Mouse (Mus musculus): ENCODE measurements at regions not wholly inside any gene's neighbourhood (a gene's known extent, or its start where the extent isn't known, plus 50 kb on each side); places are given as distances from the start of the nearest gene placed in this dataset.
A peak's percentile ranks its signal among the peaks of the same experiment; 100 is the strongest.

- no peak for ATAC-seq (ENCODE audit: low FRiP score, low read depth)
- Histone ChIP-seq H3K9me3 (no peaks in the 10 kb centered on the region), H3K36me3 (no peaks in the 10 kb centered on the region), H3K27me3 (no peaks in the 10 kb centered on the region), H3K4me2 (no peak overlapping the region), H3K4me3 (no peak overlapping the region), H3K9ac (no peak overlapping the region), H3K4me1 (replicated peaks) (no peaks in the 10 kb centered on the region), H3K27ac (replicated peaks) (no peak overlapping the region)
- WGBS = 91% methylated on average over 1 of the region's 1 CpGs
Observed at GRCm38 (mm10) chr16:74984207-74984606, 572.6 kb upstream of the Robo2 start.

GRCm38 (mm10) chr16:74966099-74966498, 554.5 kb upstream of the Robo2 start:
- Histone ChIP-seq H3K9me3 (no peaks in the 10 kb centered on the region), H3K4me3 (no peak overlapping the region), H3K4me2 (no peak overlapping the region), H3K27me3 (no peaks in the 10 kb centered on the region), H3K36me3 (no peaks in the 10 kb centered on the region), H3K4me1 (replicated peaks) (no peaks in the 10 kb centered on the region), H3K9ac (no peak overlapping the region), H3K27ac (replicated peaks) (no peak overlapping the region)
- ATAC-seq (ENCODE audit: low FRiP score, low read depth) = no peak
- WGBS = 86% methylated on average over 4 of the region's 4 CpGs

GRCm38 (mm10) chr16:74929739-74930138, 518.1 kb upstream of the Robo2 start:
- Histone ChIP-seq H3K4me1 (replicated peaks) (no peaks in the 10 kb centered on the region), H3K36me3 (no peaks in the 10 kb centered on the region), H3K9ac (no peak overlapping the region), H3K27ac (replicated peaks) (no peak overlapping the region), H3K27me3 (no peaks in the 10 kb centered on the region), H3K4me3 (no peak overlapping the region), H3K4me2 (no peak overlapping the region), H3K9me3 (no peaks in the 10 kb centered on the region)
- ATAC-seq (ENCODE audit: low FRiP score, low read depth) = no peak
- WGBS = 79% methylated on average over 4 of the region's 4 CpGs

GRCm38 (mm10) chr16:74900835-74901234, 489.2 kb upstream of the Robo2 start:
- Histone ChIP-seq H3K27me3 (no peaks in the 10 kb centered on the region), H3K4me2 (peak overlapping the region; percentile 27; the same call in 1 of the 2 replicates), H3K9me3 (no peaks in the 10 kb centered on the region), H3K9ac (no peak overlapping the region), H3K36me3 (no peaks in the 10 kb centered on the region), H3K4me3 (no peak overlapping the region), H3K27ac (replicated peaks) (no peak overlapping the region), H3K4me1 (replicated peaks) (no peaks in the 10 kb centered on the region; the same call in 1 of the 2 replicates)
- ATAC-seq (ENCODE audit: low FRiP score, low read depth) = no peak
- 53% methylated on average over 7 of the region's 7 CpGs for WGBS

GRCm38 (mm10) chr16:74887724-74888123, 476.1 kb upstream of the Robo2 start:
- no peak overlapping the region for H3K4me3 ChIP-seq
- no peaks in the 10 kb centered on the region for H3K9me3 ChIP-seq
- H3K4me1 ChIP-seq (replicated peaks) = no peaks in the 10 kb centered on the region
- no peak overlapping the region for H3K4me2 ChIP-seq
- no peak overlapping the region for H3K27ac ChIP-seq (replicated peaks)
- H3K27me3 ChIP-seq = no peaks in the 10 kb centered on the region
- 34% methylated on average over 1 of the region's 1 CpGs for WGBS
- H3K36me3 ChIP-seq = no peaks in the 10 kb centered on the region
- no peak overlapping the region for H3K9ac ChIP-seq
- ATAC-seq (ENCODE audit: low FRiP score, low read depth) = no peak

GRCm38 (mm10) chr16:74878603-74879002, 467.0 kb upstream of the Robo2 start:
- Histone ChIP-seq H3K9me3 (no peaks in the 10 kb centered on the region), H3K27ac (replicated peaks) (no peak overlapping the region), H3K9ac (no peak overlapping the region), H3K4me3 (no peak overlapping the region), H3K36me3 (no peaks in the 10 kb centered on the region), H3K4me2 (no peak overlapping the region), H3K27me3 (no peaks in the 10 kb centered on the region), H3K4me1 (replicated peaks) (no peaks in the 10 kb centered on the region)
- WGBS = 86% methylated on average over 3 of the region's 3 CpGs
- ATAC-seq (ENCODE audit: low FRiP score, low read depth) = no peak

- Histone ChIP-seq H3K4me1 (replicated peaks) (no peaks in the 10 kb centered on the region), H3K4me3 (no peak overlapping the region), H3K4me2 (no peak overlapping the region), H3K9ac (no peak overlapping the region), H3K27me3 (no peaks in the 10 kb centered on the region), H3K27ac (replicated peaks) (no peak overlapping the region), H3K9me3 (no peaks in the 10 kb centered on the region), H3K36me3 (no peaks in the 10 kb centered on the region)
- no peak for ATAC-seq (ENCODE audit: low FRiP score, low read depth)
Observed at GRCm38 (mm10) chr16:74873756-74874155, 462.1 kb upstream of the Robo2 start.

GRCm38 (mm10) chr16:74857752-74858151, 446.1 kb upstream of the Robo2 start:
- Histone ChIP-seq H3K4me1 (replicated peaks) (no peaks in the 10 kb centered on the region), H3K36me3 (no peaks in the 10 kb centered on the region), H3K27me3 (no peaks in the 10 kb centered on the region), H3K9me3 (no peaks in the 10 kb centered on the region), H3K4me2 (no peak overlapping the region), H3K27ac (replicated peaks) (no peak overlapping the region), H3K9ac (no peak overlapping the region), H3K4me3 (no peak overlapping the region)
- ATAC-seq (ENCODE audit: low FRiP score, low read depth) = no peak
- 17% methylated on average over 2 of the region's 2 CpGs for WGBS

GRCm38 (mm10) chr16:74840006-74840405, 428.4 kb upstream of the Robo2 start:
- Histone ChIP-seq H3K27me3 (no peaks in the 10 kb centered on the region), H3K4me1 (replicated peaks) (no peaks in the 10 kb centered on the region)

GRCm38 (mm10) chr16:74814386-74814785, 402.8 kb upstream of the Robo2 start:
- no peak for ATAC-seq (ENCODE audit: low FRiP score, low read depth)
- Histone ChIP-seq H3K9me3 (no peaks in the 10 kb centered on the region), H3K27me3 (no peaks in the 10 kb centered on the region), H3K9ac (no peak overlapping the region), H3K4me2 (no peak overlapping the region), H3K27ac (replicated peaks) (no peak overlapping the region), H3K4me3 (no peak overlapping the region), H3K4me1 (replicated peaks) (no peaks in the 10 kb centered on the region), H3K36me3 (no peaks in the 10 kb centered on the region)
- WGBS = 52% methylated on average over 3 of the region's 3 CpGs

More at GRCm38 (mm10) chr16:74840006-74840405, 428.4 kb upstream of the Robo2 start:
- H3K9ac ChIP-seq = no peak overlapping the region
- H3K36me3 ChIP-seq = no peaks in the 10 kb centered on the region
- 96% methylated on average over 2 of the region's 2 CpGs for WGBS
- no peaks in the 10 kb centered on the region for H3K9me3 ChIP-seq
- H3K27ac ChIP-seq (replicated peaks) = no peak overlapping the region
- no peak overlapping the region for H3K4me2 ChIP-seq
- ATAC-seq (ENCODE audit: low FRiP score, low read depth) = no peak
- no peak overlapping the region for H3K4me3 ChIP-seq

GRCm38 (mm10) chr16:74809154-74809825, 397.7 kb upstream of the Robo2 start:
- H3K9ac ChIP-seq = no peak overlapping the region
- H3K9me3 ChIP-seq = no peaks in the 10 kb centered on the region
- no peaks in the 10 kb centered on the region for H3K36me3 ChIP-seq
- no peak overlapping the region for H3K4me2 ChIP-seq
- no peak overlapping the region for H3K27ac ChIP-seq (replicated peaks)
- no peaks in the 10 kb centered on the region for H3K27me3 ChIP-seq
- no peak overlapping the region for H3K4me3 ChIP-seq
- H3K4me1 ChIP-seq (replicated peaks) = no peaks in the 10 kb centered on the region
- WGBS = 47% methylated on average over 7 of the region's 7 CpGs
- ATAC-seq (ENCODE audit: low FRiP score, low read depth) = no peak

- no peak for ATAC-seq (ENCODE audit: low FRiP score, low read depth)
- Histone ChIP-seq H3K27me3 (no peaks in the 10 kb centered on the region), H3K4me1 (replicated peaks) (no peaks in the 10 kb centered on the region), H3K4me3 (no peak overlapping the region), H3K9ac (no peak overlapping the region), H3K9me3 (no peaks in the 10 kb centered on the region), H3K27ac (replicated peaks) (no peak overlapping the region), H3K36me3 (no peaks in the 10 kb centered on the region), H3K4me2 (no peak overlapping the region)
- WGBS = 28% methylated on average over 2 of the region's 2 CpGs
Observed at GRCm38 (mm10) chr16:74806775-74807174, 395.1 kb upstream of the Robo2 start.

GRCm38 (mm10) chr16:74801296-74801695, 389.7 kb upstream of the Robo2 start:
- ATAC-seq (ENCODE audit: low FRiP score, low read depth) = no peak
- Histone ChIP-seq H3K9me3 (no peaks in the 10 kb centered on the region), H3K27ac (replicated peaks) (no peak overlapping the region), H3K4me3 (no peak overlapping the region), H3K4me1 (replicated peaks) (no peaks in the 10 kb centered on the region), H3K9ac (no peak overlapping the region), H3K4me2 (no peak overlapping the region), H3K36me3 (no peaks in the 10 kb centered on the region), H3K27me3 (no peaks in the 10 kb centered on the region)
- WGBS = 20% methylated on average over 7 of the region's 7 CpGs
